Mouse (Mus musculus) lung, embryonic 14.5 days (tissue): ENCODE data around the gene Gm47996. TPM values are rescaled to one million over a fixed set of nuclear protein-coding genes. Genes with fewer than 3 reads are reported as not detected.
A peak's percentile ranks its signal among the peaks of the same experiment; 100 is the strongest.

Source experiments
- ATAC-seq: fragments of 200-750 bp; cut with Nextera tagmentation; 2 replicates; pipeline ENCODE4 v1.8.0; 2017; ENCODE audit warnings: mild to moderate bottlenecking, moderate TSS enrichment, moderate library complexity; ENCODE audit not compliant: insufficient read depth
- DNase-seq: peaks from one replicate; pipeline ENCODE4 v3.0.0-alpha.2; 2015
- H3K27ac ChIP-seq: fragments of 300-500 bp; sonication (generic); 2 replicates; pipeline ENCODE4 v1.5.1; 2014; ENCODE audit warnings: low read depth, mild to moderate bottlenecking, moderate library complexity
- H3K27me3 ChIP-seq: fragments of 300-500 bp; sonication (generic); 2 replicates; pipeline ENCODE4 v1.6.1; 2014; ENCODE audit warnings: low read length, control low read depth; ENCODE audit not compliant: insufficient read depth
- H3K36me3 ChIP-seq: fragments of 300-500 bp; sonication (generic); 2 replicates; pipeline ENCODE4 v1.6.1; 2014; ENCODE audit warnings: control low read depth; ENCODE audit not compliant: insufficient read depth
- H3K4me1 ChIP-seq: fragments of 300-500 bp; sonication (generic); 2 replicates; pipeline ENCODE4 v1.6.1; 2014; ENCODE audit warnings: antibody characterized with exemption, control low read depth; ENCODE audit not compliant: insufficient read depth
- H3K4me2 ChIP-seq: fragments of 300-500 bp; sonication (generic); 2 replicates; pipeline ENCODE4 v1.6.1; 2014; ENCODE audit warnings: mild to moderate bottlenecking
- H3K4me3 ChIP-seq: fragments of 300-500 bp; sonication (generic); 2 replicates; pipeline ENCODE4 v1.5.1; 2014; ENCODE audit warnings: low read depth, low read length
- H3K9ac ChIP-seq: fragments of 300-500 bp; sonication (generic); 2 replicates; pipeline ENCODE4 v1.6.1; 2014
- H3K9me3 ChIP-seq: fragments of 300-500 bp; sonication (generic); 2 replicates; pipeline ENCODE4 v1.6.1; 2016; ENCODE audit warnings: low read depth, low read length, control low read depth
- CTCF ChIP-seq: IDR thresholded peaks from 2 replicates; pipeline ENCODE4 v1.5.1; 2016; ENCODE audit warnings: antibody characterized with exemption, low read depth
- WGBS: fragments of 180-500 bp; shearing (Covaris S2); extraction: QIAGEN DNeasy Blood & Tissue Kit; methylation state at CpG from one replicate; pipeline ENCODE4 v1.1.7; 2014; 5-methylcytosine and 5-hydroxymethylcytosine counted together
- polyA plus RNA-seq: library from polyadenylated mRNA; unstranded; fragments of >200 nt; fragmentation: Nextera tagmentation; extraction: Ambion mirVana; gene quantifications from 2 replicates; pipeline ENCODE4 v1.2.1, GENCODE M21; 2014

Gm47996 gene
- polyA plus RNA-seq, 1 experiment from 2014 or later, result not detected

- no peak overlapping the region for H3K9ac ChIP-seq
- ATAC-seq (no peak), DNase-seq (no peak)
- H3K27ac ChIP-seq, result no peak overlapping the region
- H3K36me3 ChIP-seq, result no peaks in the 10 kb centered on the region
- no peaks in the 10 kb centered on the region for H3K27me3 ChIP-seq
- no peaks in the 10 kb centered on the region for H3K9me3 ChIP-seq
- H3K4me2 ChIP-seq, result no peak overlapping the region
- no peak for TF ChIP-seq CTCF
- WGBS, result 83% methylated on average over 1 of the region's 1 CpGs
- no peak overlapping the region for H3K4me3 ChIP-seq
- H3K4me1 ChIP-seq, result no peaks in the 10 kb centered on the region
Observed at GRCm38 (mm10) chr1:151224536-151224935, 14.6 kb downstream of the Gm47996 start.

GRCm38 (mm10) chr1:151227506-151227905 is 17.6 kb downstream of the Gm47996 start:
- no peak overlapping the region for H3K27ac ChIP-seq
- H3K36me3 ChIP-seq, result no peaks in the 10 kb centered on the region
- H3K4me2 ChIP-seq, result no peak overlapping the region
- DNase-seq (no peak), ATAC-seq (no peak)
- H3K27me3 ChIP-seq, result no peaks in the 10 kb centered on the region
- no peaks in the 10 kb centered on the region for H3K4me1 ChIP-seq
- 65% methylated on average over 8 of the region's 8 CpGs for WGBS
- no peaks in the 10 kb centered on the region for H3K9me3 ChIP-seq
- no peak overlapping the region for H3K9ac ChIP-seq
- H3K4me3 ChIP-seq, result no peak overlapping the region
- no peak for TF ChIP-seq CTCF

GRCm38 (mm10) chr1:151228320-151228989 is 18.5 kb downstream of the Gm47996 start:
- H3K9ac ChIP-seq, result no peak overlapping the region
- H3K36me3 ChIP-seq, result no peaks in the 10 kb centered on the region
- no peak for ATAC-seq
- H3K27ac ChIP-seq, result no peak overlapping the region
- no peak for TF ChIP-seq CTCF
- no peak overlapping the region for H3K4me2 ChIP-seq
- no peaks in the 10 kb centered on the region for H3K9me3 ChIP-seq
- 59% methylated on average over 1 of the region's 1 CpGs for WGBS
- no peaks in the 10 kb centered on the region for H3K4me1 ChIP-seq
- no peaks in the 10 kb centered on the region for H3K27me3 ChIP-seq
- H3K4me3 ChIP-seq, result no peak overlapping the region
- DNase-seq, result no peak

- no peak for TF ChIP-seq CTCF
- no peak for ATAC-seq
- Histone ChIP-seq H3K9ac (no peak overlapping the region), H3K36me3 (no peaks in the 10 kb centered on the region), H3K9me3 (no peaks in the 10 kb centered on the region), H3K4me2 (no peak overlapping the region), H3K27me3 (no peaks in the 10 kb centered on the region), H3K27ac (no peak overlapping the region), H3K4me1 (no peaks in the 10 kb centered on the region), H3K4me3 (no peak overlapping the region)
- WGBS, result 80% methylated on average over 3 of the region's 3 CpGs
- DNase-seq, result no peak
Observed at GRCm38 (mm10) chr1:151232346-151232745, 22.4 kb downstream of the Gm47996 start.

- 62% methylated on average over 3 of the region's 3 CpGs for WGBS
- H3K36me3 ChIP-seq, result no peaks in the 10 kb centered on the region
Observed at GRCm38 (mm10) chr1:151233756-151234155, 23.8 kb downstream of the Gm47996 start.

GRCm38 (mm10) chr1:151235574-151235973 is 25.6 kb downstream of the Gm47996 start:
- no peak for TF ChIP-seq CTCF
- Histone ChIP-seq H3K4me2 (no peak overlapping the region), H3K36me3 (no peaks in the 10 kb centered on the region), H3K9me3 (no peaks in the 10 kb centered on the region), H3K4me1 (no peaks in the 10 kb centered on the region), H3K27me3 (no peaks in the 10 kb centered on the region), H3K9ac (no peak overlapping the region), H3K4me3 (no peak overlapping the region), H3K27ac (no peak overlapping the region)
- WGBS, result 44% methylated on average over 2 of the region's 2 CpGs
- no peak for DNase-seq
- no peak for ATAC-seq

More at GRCm38 (mm10) chr1:151233756-151234155, 23.8 kb downstream of the Gm47996 start:
- ATAC-seq (no peak), DNase-seq (no peak)
- no peak overlapping the region for H3K9ac ChIP-seq
- TF ChIP-seq CTCF, result no peak
- H3K27me3 ChIP-seq, result no peaks in the 10 kb centered on the region
- H3K4me1 ChIP-seq, result no peaks in the 10 kb centered on the region
- no peak overlapping the region for H3K4me3 ChIP-seq
- no peak overlapping the region for H3K4me2 ChIP-seq
- no peaks in the 10 kb centered on the region for H3K9me3 ChIP-seq
- no peak overlapping the region for H3K27ac ChIP-seq

- Histone ChIP-seq H3K4me3 (no peak overlapping the region), H3K27ac (no peak overlapping the region), H3K4me1 (no peaks in the 10 kb centered on the region), H3K9me3 (no peaks in the 10 kb centered on the region), H3K36me3 (no peaks in the 10 kb centered on the region), H3K27me3 (no peaks in the 10 kb centered on the region), H3K9ac (no peak overlapping the region), H3K4me2 (no peak overlapping the region)
- 60% methylated on average over 13 of the region's 13 CpGs for WGBS
- no peak for TF ChIP-seq CTCF
- ATAC-seq, result no peak; the same call in 1 of the 2 replicates
- peak; percentile 23 for DNase-seq
Observed at GRCm38 (mm10) chr1:151236141-151236930, 26.4 kb downstream of the Gm47996 start.
